Mouse (Mus musculus): ENCODE results near the gene Dnttip1.

DNA sequence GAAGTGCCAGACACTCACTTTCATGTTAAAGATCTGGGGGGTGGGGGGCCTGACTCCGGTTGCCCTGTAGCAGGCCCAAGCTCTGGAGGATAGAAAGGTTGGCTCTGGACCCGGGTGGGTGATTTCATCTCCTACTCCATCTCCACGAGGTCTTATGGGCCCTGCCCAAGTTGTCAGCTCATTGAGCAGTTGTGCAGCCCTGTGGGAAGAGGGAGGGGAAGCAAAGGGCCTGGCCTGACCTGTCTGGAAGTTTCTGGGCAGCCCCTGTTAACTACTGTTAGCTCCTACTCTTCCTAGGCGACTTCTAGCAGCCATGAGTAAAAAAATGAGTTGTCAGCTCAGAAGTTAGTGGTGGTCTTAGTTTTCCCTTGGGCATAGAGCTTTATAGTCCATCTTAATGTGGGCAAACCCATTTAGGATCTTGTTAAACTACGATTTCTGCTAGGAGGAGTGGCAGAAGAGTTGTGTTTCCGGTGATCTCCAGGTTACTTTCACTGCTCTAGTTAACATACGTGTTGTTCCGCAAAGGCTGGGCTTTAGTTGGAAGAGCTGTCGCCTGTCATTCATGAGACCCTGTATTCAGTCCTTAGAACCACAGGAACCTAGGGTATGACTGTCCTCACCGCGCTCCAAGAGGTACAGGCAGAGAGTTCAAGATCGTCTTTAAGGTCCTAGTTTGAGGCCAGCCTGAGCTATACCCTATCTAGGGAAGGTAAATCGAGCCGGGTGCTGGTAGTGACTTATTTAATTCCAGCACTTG lies 27.6 kb downstream of the Dnttip1 start:
- TF ChIP-seq CTCF (IDR thresholded peaks at IDR 0.05; ENCODE audit: low read depth, low read length) (no peak), POLR2A (IDR thresholded peaks at IDR 0.05; ENCODE audit: borderline replicate concordance, low read depth, low read length) (no peak)
